Mouse (Mus musculus) embryonic fibroblast, embryonic 13.5 days (primary cell): Measurements from ENCODE around the gene Elmo1. TPM values are rescaled to one million over a fixed set of nuclear protein-coding genes. Genes with fewer than 3 reads are reported as not detected.
A peak's percentile ranks its signal among the peaks of the same experiment; 100 is the strongest.

Source experiments
- H3K27ac ChIP-seq: 2 replicates; pipeline ENCODE4 v1.5.1; 2012; ENCODE audit warnings: low read length, control low read depth, inconsistent platforms; ENCODE audit not compliant: insufficient read depth
- H3K4me1 ChIP-seq: 2 replicates; pipeline ENCODE4 v1.6.1; 2011; ENCODE audit warnings: low read length; ENCODE audit not compliant: control insufficient read depth, insufficient read depth
- H3K4me3 ChIP-seq: 2 replicates; pipeline ENCODE4 v1.5.1; 2011; ENCODE audit warnings: mild to moderate bottlenecking, control low read depth, low read length; ENCODE audit not compliant: insufficient read depth
- CTCF ChIP-seq: IDR thresholded peaks from 2 replicates; pipeline ENCODE4 v1.5.1; 2011; ENCODE audit warnings: mild to moderate bottlenecking, control low read depth, low read length, moderate library complexity, borderline replicate concordance; ENCODE audit not compliant: insufficient read depth
- POLR2A ChIP-seq: IDR thresholded peaks from 2 replicates; pipeline ENCODE4 v1.6.1; 2011; ENCODE audit warnings: low read depth, mild to moderate bottlenecking, control low read depth, low read length, moderate library complexity
- polyA plus RNA-seq: library from polyadenylated mRNA; stranded (reverse); fragments of >200 nt; gene quantifications from 2 replicates; pipeline ENCODE4 v1.2.4, GENCODE M21; 2011; ENCODE audit warnings: low read depth; ENCODE audit not compliant: missing spikeins, insufficient read length

The Elmo1 gene
- polyA plus RNA-seq, 1 experiment: 4.8 TPM

GRCm38 (mm10) chr13:20290412-20290811 is 200.0 kb downstream of the Elmo1 start:
- Histone ChIP-seq H3K4me1 (peaks cover 8% of the 10 kb centered on the region), H3K4me3 (no peak overlapping the region), H3K27ac (peak overlapping the region; percentile 48; the same call in 1 of the 2 replicates)
- TF ChIP-seq POLR2A: no peak
- no peak for TF ChIP-seq CTCF

- Histone ChIP-seq H3K4me1 (peaks cover 8% of the 10 kb centered on the region), H3K4me3 (no peak overlapping the region), H3K27ac (no peak overlapping the region; the same call in 1 of the 2 replicates)
- TF ChIP-seq CTCF (peak; percentile 61; the same call in 1 of the 2 replicates), POLR2A (no peak)
Observed at GRCm38 (mm10) chr13:20292348-20292747, 202.0 kb downstream of the Elmo1 start.

- Histone ChIP-seq H3K27ac (no peak overlapping the region), H3K4me1 (peaks cover 3% of the 10 kb centered on the region; the same call in 1 of the 2 replicates), H3K4me3 (no peak overlapping the region)
- TF ChIP-seq POLR2A (no peak), CTCF (no peak)
Observed at GRCm38 (mm10) chr13:20295278-20295970, 205.0 kb downstream of the Elmo1 start.

GRCm38 (mm10) chr13:20297841-20298240 is 207.4 kb downstream of the Elmo1 start:
- TF ChIP-seq CTCF (peak; percentile 82), POLR2A (no peak)
- H3K4me1 ChIP-seq: no peaks in the 10 kb centered on the region

GRCm38 (mm10) chr13:20299424-20299823 is 209.0 kb downstream of the Elmo1 start:
- no peak overlapping the region for H3K4me3 ChIP-seq
- TF ChIP-seq CTCF (peak; percentile 42; the same call in 1 of the 2 replicates), POLR2A (no peak)
- H3K27ac ChIP-seq: no peak overlapping the region
- H3K4me1 ChIP-seq: no peaks in the 10 kb centered on the region

More at GRCm38 (mm10) chr13:20297841-20298240, 207.4 kb downstream of the Elmo1 start:
- no peak overlapping the region for H3K4me3 ChIP-seq
- H3K27ac ChIP-seq: no peak overlapping the region

GRCm38 (mm10) chr13:20300052-20300564 is 209.7 kb downstream of the Elmo1 start:
- no peak for TF ChIP-seq CTCF
- TF ChIP-seq POLR2A: no peak
- no peak overlapping the region for H3K27ac ChIP-seq
- no peaks in the 10 kb centered on the region for H3K4me1 ChIP-seq
- no peak overlapping the region for H3K4me3 ChIP-seq

GRCm38 (mm10) chr13:20300626-20301025 is 210.2 kb downstream of the Elmo1 start:
- no peak overlapping the region for H3K4me3 ChIP-seq
- H3K4me1 ChIP-seq: no peaks in the 10 kb centered on the region
- no peak overlapping the region for H3K27ac ChIP-seq
- TF ChIP-seq POLR2A (no peak), CTCF (no peak)

- H3K4me1 ChIP-seq: peaks cover 4% of the 10 kb centered on the region
- no peak overlapping the region for H3K27ac ChIP-seq
- no peak overlapping the region for H3K4me3 ChIP-seq
- no peak for TF ChIP-seq POLR2A
- TF ChIP-seq CTCF: no peak
Observed at GRCm38 (mm10) chr13:20301760-20302159, 211.4 kb downstream of the Elmo1 start.

GRCm38 (mm10) chr13:20305621-20306020 is 215.2 kb downstream of the Elmo1 start:
- Histone ChIP-seq H3K4me1 (peaks cover 8% of the 10 kb centered on the region), H3K4me3 (no peak overlapping the region), H3K27ac (no peak overlapping the region)
- TF ChIP-seq POLR2A: no peak
- no peak for TF ChIP-seq CTCF

GRCm38 (mm10) chr13:20306180-20307177 is 216.1 kb downstream of the Elmo1 start:
- H3K4me3 ChIP-seq: no peak overlapping the region
- peak overlapping the region; percentile 80 for H3K27ac ChIP-seq
- H3K4me1 ChIP-seq: peaks cover 8% of the 10 kb centered on the region
- TF ChIP-seq CTCF (no peak), POLR2A (no peak)
